Mouse (Mus musculus): ENCODE measurements at regions not wholly inside any gene's neighbourhood (a gene's known extent, or its start where the extent isn't known, plus 50 kb on each side); places are given as distances from the start of the nearest gene placed in this dataset.
"Not testable (repeated sequence)": the region's sequence is repeated elsewhere in the genome, so short reads cannot be mapped to it uniquely, and the experiment has no call there.

DNA sequence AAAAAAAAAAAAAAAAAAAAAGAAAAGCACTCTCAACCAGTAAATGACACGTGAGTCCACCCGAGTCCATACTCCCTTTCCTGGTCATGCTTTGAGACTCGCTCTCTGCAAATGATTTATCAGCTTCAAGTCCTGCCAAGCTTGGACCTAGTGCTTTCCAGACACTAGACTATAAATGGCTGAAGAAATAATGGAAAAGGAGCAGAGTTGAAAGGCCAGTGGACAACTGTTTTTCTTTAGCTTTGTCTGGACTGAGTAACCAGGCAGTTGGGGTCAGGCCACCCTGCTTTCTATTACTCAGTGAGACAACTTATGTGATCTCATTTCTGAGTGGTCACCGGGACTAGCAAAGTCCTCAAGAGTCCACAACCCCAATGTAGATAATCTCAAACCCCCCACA is 112.9 kb downstream of the Kcns3 start:
- no peaks in the 10 kb centered on the region for H3K4me1 ChIP-seq (ENCODE audit: control insufficient read depth, insufficient read depth, low read length)
- H3K27ac ChIP-seq (ENCODE audit: insufficient read depth, low read length) = no peak overlapping the region
- no peak overlapping the region for H3K4me3 ChIP-seq (ENCODE audit: insufficient read depth, low read length)
- no peak for TF ChIP-seq POLR2A (IDR thresholded peaks at IDR 0.05; ENCODE audit: low read depth, low read length)
- TF ChIP-seq CTCF (IDR thresholded peaks at IDR 0.05; ENCODE audit: borderline replicate concordance, insufficient read depth, low read length) = no peak

DNA sequence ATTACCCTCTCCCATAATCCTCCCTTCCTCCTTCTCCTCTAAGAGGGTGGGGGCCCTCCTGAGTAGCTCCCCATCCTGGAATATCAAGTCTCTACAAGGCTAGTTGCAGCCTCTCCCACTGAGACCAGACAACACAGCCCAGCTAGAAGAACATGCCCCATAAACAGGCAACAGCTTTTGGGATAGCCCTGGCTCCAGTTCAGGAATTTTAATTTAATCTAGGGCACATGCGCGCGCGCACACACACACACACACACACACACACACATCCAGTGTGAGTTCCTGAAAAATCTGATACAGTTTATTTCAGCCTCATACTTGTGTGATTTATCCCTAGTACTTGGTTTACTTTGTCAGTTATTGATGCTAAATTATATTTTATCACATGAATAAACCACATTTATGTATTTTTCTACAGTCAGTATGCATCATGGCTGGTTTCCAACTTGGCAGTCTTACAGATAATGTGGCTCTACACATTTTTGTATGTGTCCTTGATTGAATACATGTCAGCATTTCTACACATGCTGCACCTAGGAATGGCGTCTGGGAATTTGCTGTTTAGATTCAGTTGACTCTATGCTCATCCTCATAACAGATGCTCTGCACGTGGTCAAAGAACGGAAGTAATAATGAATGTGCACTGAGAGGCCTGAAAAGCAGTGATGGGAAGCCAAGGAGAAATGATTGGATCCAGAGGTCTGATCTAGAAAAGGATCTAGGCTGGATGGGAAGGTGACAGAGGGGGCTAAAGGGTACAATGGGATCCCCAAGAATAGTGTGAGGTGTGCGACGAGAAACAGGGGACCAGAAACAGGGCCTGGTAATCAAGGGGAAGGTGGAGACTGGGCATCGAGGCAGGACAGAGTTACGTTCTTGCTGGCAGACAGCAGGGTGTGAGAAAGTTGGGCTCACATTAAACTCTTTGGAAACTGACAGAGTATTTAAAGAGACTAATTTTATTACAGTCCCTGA is 130.0 kb downstream of the Kcns3 start:
- H3K27ac ChIP-seq (ENCODE audit: insufficient read depth, low read length) = peak overlapping the region; percentile 37; the same call in 1 of the 2 replicates
- H3K4me1 ChIP-seq (ENCODE audit: control insufficient read depth, insufficient read depth, low read length) = no peaks in the 10 kb centered on the region; the same call in 1 of the 2 replicates
- no peak for TF ChIP-seq CTCF (IDR thresholded peaks at IDR 0.05; ENCODE audit: borderline replicate concordance, insufficient read depth, low read length)
- no peak for TF ChIP-seq POLR2A (IDR thresholded peaks at IDR 0.05; ENCODE audit: low read depth, low read length)
- no peak overlapping the region for H3K4me3 ChIP-seq (ENCODE audit: insufficient read depth, low read length)

DNA sequence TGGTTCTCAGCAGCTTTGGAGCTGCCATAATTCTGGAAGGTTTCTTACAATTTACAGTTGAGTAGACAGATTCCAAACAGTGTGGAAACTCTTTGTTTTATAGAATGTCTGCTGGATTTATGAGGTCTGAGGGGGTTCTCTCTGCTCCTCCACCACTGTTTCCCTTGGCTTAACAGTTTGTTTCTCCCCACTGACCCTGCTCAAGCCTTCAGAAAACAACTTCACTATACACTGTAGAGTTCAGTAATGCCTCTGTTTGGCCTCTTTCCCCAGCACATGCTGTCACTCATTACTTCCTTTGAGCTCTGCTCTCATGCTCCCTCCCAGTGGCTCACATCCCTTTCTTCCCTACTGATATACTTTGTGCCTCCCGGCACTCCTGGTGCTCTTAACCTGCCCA is 139.7 kb downstream of the Kcns3 start:
- Histone ChIP-seq H3K4me1 (ENCODE audit: control insufficient read depth, insufficient read depth, low read length) (no peaks in the 10 kb centered on the region), H3K4me3 (ENCODE audit: insufficient read depth, low read length) (no peak overlapping the region), H3K27ac (ENCODE audit: insufficient read depth, low read length) (no peak overlapping the region)
- TF ChIP-seq CTCF (IDR thresholded peaks at IDR 0.05; ENCODE audit: borderline replicate concordance, insufficient read depth, low read length) = no peak
- no peak for TF ChIP-seq POLR2A (IDR thresholded peaks at IDR 0.05; ENCODE audit: low read depth, low read length)

DNA sequence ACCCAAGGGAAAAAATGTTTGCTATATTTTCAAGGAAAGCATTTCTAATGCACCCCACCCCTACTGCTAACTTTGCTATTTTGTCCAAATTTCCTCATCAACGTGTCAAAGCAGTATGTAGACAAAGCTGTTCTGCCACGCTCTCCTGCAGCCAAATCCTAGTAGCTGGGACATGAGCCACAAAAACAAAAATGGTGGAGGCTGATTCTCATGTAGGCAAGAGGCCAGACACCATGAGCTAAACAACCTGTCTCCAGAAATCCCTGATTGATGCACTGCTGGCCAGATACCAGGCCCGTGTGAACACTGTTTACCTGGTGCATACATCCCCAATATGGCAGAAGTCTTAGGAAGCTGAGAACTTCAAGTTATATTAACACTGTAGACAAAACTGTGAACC is 166.6 kb downstream of the Kcns3 start:
- no peaks in the 10 kb centered on the region; the same call in 1 of the 2 replicates for H3K4me1 ChIP-seq (ENCODE audit: control insufficient read depth, insufficient read depth, low read length)
- H3K4me3 ChIP-seq (ENCODE audit: insufficient read depth, low read length) = no peak overlapping the region
- TF ChIP-seq CTCF (IDR thresholded peaks at IDR 0.05; ENCODE audit: borderline replicate concordance, insufficient read depth, low read length) (no peak), POLR2A (IDR thresholded peaks at IDR 0.05; ENCODE audit: low read depth, low read length) (no peak)
- no peak overlapping the region for H3K27ac ChIP-seq (ENCODE audit: insufficient read depth, low read length)

DNA sequence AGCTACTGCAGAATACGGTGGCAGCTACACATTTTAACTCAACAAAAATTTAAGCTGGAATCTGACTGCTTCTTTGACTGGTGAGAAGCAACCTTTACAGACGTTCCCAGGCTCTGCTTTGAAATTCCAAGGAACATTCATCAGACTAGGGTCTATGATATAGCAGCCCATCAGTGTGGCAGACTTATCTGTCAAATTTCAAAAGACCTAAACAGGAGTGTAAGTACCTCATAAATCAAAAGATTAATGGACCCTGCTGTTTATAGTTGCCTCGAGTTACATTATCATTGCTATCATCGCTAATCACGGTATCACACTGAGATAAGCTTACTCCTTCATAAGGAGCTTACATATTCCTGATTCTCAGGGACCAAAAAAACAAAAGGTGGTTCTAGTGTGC is 201.7 kb downstream of the Kcns3 start:
- TF ChIP-seq CTCF (IDR thresholded peaks at IDR 0.05; ENCODE audit: borderline replicate concordance, insufficient read depth, low read length) = no peak
- TF ChIP-seq POLR2A (IDR thresholded peaks at IDR 0.05; ENCODE audit: low read depth, low read length) = no peak
- Histone ChIP-seq H3K27ac (ENCODE audit: insufficient read depth, low read length) (no peak overlapping the region), H3K4me1 (ENCODE audit: control insufficient read depth, insufficient read depth, low read length) (no peaks in the 10 kb centered on the region), H3K4me3 (ENCODE audit: insufficient read depth, low read length) (no peak overlapping the region)

- H3K4me3 ChIP-seq (ENCODE audit: insufficient read depth, low read length) = no peak overlapping the region
- no peaks in the 10 kb centered on the region for H3K4me1 ChIP-seq (ENCODE audit: control insufficient read depth, insufficient read depth, low read length)
- no peak for TF ChIP-seq CTCF (IDR thresholded peaks at IDR 0.05; ENCODE audit: borderline replicate concordance, insufficient read depth, low read length)
- no peak for TF ChIP-seq POLR2A (IDR thresholded peaks at IDR 0.05; ENCODE audit: low read depth, low read length)
- no peak overlapping the region for H3K27ac ChIP-seq (ENCODE audit: insufficient read depth, low read length)
Measured at GRCm38 (mm10) chr12:10941064-10941463, 209.8 kb downstream of the Kcns3 start.

DNA sequence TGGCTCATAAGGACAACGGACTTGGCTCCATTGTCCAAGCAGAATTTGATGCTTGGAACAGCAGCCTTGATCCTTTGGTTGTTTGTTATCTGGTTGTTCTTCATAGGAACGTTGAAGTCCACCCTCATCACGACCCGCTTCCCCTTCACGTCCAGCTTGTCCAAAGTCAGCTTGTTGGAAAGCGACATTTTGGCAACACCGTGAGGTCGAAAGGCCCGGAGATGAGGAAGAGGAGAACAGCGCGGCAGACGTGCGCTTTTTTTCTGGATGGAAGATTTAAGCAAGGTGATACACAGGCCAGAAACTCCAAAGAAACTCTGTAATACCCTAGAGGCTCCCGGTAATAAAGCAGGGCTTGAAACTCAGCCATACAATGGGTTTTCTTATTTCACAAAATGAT is 250.8 kb downstream of the Kcns3 start:
- not testable (repeated sequence) for H3K27ac ChIP-seq (ENCODE audit: insufficient read depth, low read length); H3K4me3 ChIP-seq (ENCODE audit: insufficient read depth, low read length); H3K4me1 ChIP-seq (ENCODE audit: control insufficient read depth, insufficient read depth, low read length)

GRCm38 (mm10) chr12:10878791-10879190 is 272.1 kb downstream of the Kcns3 start:
- no peak overlapping the region for H3K27ac ChIP-seq (ENCODE audit: insufficient read depth, low read length)
- TF ChIP-seq CTCF (IDR thresholded peaks at IDR 0.05; ENCODE audit: borderline replicate concordance, insufficient read depth, low read length) (no peak), POLR2A (IDR thresholded peaks at IDR 0.05; ENCODE audit: low read depth, low read length) (no peak)

GRCm38 (mm10) chr12:10874589-10875554 is 276.0 kb downstream of the Kcns3 start:
- Histone ChIP-seq H3K4me1 (ENCODE audit: control insufficient read depth, insufficient read depth, low read length) (no peaks in the 10 kb centered on the region), H3K4me3 (ENCODE audit: insufficient read depth, low read length) (no peak overlapping the region), H3K27ac (ENCODE audit: insufficient read depth, low read length) (no peak overlapping the region)
- TF ChIP-seq CTCF (IDR thresholded peaks at IDR 0.05; ENCODE audit: borderline replicate concordance, insufficient read depth, low read length) (no peak), POLR2A (IDR thresholded peaks at IDR 0.05; ENCODE audit: low read depth, low read length) (no peak)

More at GRCm38 (mm10) chr12:10878791-10879190, 272.1 kb downstream of the Kcns3 start:
- no peaks in the 10 kb centered on the region for H3K4me1 ChIP-seq (ENCODE audit: control insufficient read depth, insufficient read depth, low read length)
- no peak overlapping the region for H3K4me3 ChIP-seq (ENCODE audit: insufficient read depth, low read length)
